Mouse (Mus musculus): ENCODE measurements around the gene Wbp11.

- TF ChIP-seq POLR2A (IDR thresholded peaks at IDR 0.05; ENCODE audit: control insufficient read depth in 1 of 2, insufficient read depth in 1 of 2, low read depth in 1 of 2, low read length in 2 of 2, poor library complexity in 1 of 2) (no peak), CTCF (IDR thresholded peaks at IDR 0.05 in 2 of 3, conservative IDR thresholded peaks at IDR 0.05 in 1 of 3; ENCODE audit: control insufficient read depth in 1 of 3, insufficient read depth in 1 of 3, low read depth in 2 of 3, low read length in 3 of 3, poor library complexity in 1 of 3, severe bottlenecking in 1 of 3) (no peak), ZC3H11A (IDR thresholded peaks at IDR 0.05; ENCODE audit: low read depth, low read length) (no peak), TCF12 (IDR thresholded peaks at IDR 0.05; ENCODE audit: low read depth, low read length) (no peak), KAT2A (conservative IDR thresholded peaks at IDR 0.05; ENCODE audit: low read depth, low read length) (no peak), CHD1 (IDR thresholded peaks at IDR 0.05; ENCODE audit: low read depth, low read length) (no peak), JUND (IDR thresholded peaks at IDR 0.05; ENCODE audit: low read depth, low read length) (no peak), GATA1 (IDR thresholded peaks at IDR 0.05; ENCODE audit: low read depth, low read length) (no peak), EP300 (IDR thresholded peaks at IDR 0.05; ENCODE audit: low read depth in 1 of 2, low read length in 2 of 2) (no peak), E2F4 (IDR thresholded peaks at IDR 0.05; ENCODE audit: borderline replicate concordance, low read depth, low read length) (no peak), TBP (IDR thresholded peaks at IDR 0.05; ENCODE audit: low read depth, low read length) (no peak), USF1 (IDR thresholded peaks at IDR 0.05; ENCODE audit: low read depth, low read length) (no peak), BHLHE40 (IDR thresholded peaks at IDR 0.05; ENCODE audit: borderline replicate concordance, low read depth, low read length) (no peak)
These were observed 16.9 kb upstream of the Wbp11 start for GRCm38 (mm10) chr6:136844903-136845302.

Measured in MEL (cell line).